Mouse (Mus musculus) erythroblast, embryonic 14.5 days (primary cell): ENCODE data around the gene Hoxc13.

Source experiments
- GATA1 ChIP-seq: IDR thresholded peaks from 2 replicates; pipeline ENCODE4 v1.6.1; 2012; ENCODE audit warnings: low read length, inconsistent platforms, mixed read lengths
- TAL1 ChIP-seq: IDR thresholded peaks from 3 replicates; pipeline ENCODE4 v1.6.1; 2012; ENCODE audit warnings: low read length, inconsistent platforms, mixed read lengths

DNA sequence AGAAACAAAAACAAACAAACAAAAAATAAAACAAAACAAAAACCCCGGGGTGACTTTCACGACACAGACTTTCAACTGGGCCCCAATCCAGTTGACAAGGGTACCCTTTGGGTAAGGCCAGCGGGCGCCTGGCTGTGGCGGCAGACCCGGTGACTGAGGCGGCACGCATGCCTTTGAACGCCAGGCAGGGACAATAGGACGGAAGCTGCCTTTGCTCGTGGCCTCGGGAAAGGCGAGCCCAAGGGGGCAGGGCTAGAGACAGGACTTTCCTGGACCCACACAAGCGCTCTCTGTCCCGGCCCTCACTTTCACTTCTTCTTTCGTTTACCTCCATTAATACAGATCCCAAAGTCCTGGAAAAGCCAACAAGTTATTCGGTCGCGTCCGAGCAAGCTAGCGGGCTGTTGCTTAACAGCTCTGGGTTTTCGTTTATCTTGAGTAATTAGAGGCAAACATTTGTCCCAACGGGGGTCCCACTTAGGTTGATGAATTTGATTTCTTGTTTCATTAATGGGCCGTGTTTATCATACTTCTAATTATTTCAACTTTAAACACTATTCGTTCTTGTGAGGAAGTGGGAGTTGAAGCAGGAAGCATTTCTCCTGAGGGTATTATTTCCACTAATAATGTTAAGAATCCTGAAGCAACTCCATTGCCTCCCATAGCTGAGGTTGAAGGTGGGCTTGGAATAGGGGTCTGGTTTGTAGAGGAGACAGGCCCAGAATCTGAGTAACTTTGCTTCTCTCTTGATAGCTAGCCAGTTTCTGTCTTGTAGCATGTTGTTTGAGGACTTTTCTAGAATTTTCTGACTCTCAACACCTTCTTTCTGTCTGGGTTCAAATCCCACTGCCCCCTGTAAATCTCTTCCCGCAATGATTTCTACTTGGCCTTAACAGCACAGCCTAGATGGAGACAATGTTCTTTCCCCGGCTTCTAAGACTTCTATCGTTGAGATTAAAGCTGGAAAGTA lies 43.1 kb downstream of the Hoxc13 start:
- TF ChIP-seq GATA1, result no peak
- no peak for TF ChIP-seq TAL1
